Mouse (Mus musculus) neural tube, embryonic 12.5 days (tissue): ENCODE measurements around the gene Sstr2. TPM values are rescaled to one million over a fixed set of nuclear protein-coding genes. Genes with fewer than 3 reads are reported as not detected.

ENCODE experiments used
- ATAC-seq: fragments of 200-750 bp; cut with Nextera tagmentation; 2 replicates; pipeline ENCODE4 v1.8.0; 2017; ENCODE audit warnings: low read depth, mild to moderate bottlenecking, moderate TSS enrichment, moderate library complexity; ENCODE audit not compliant: low FRiP score
- H3K27ac ChIP-seq: fragments of 300-500 bp; sonication (generic); 2 replicates; pipeline ENCODE4 v1.5.1; 2016
- H3K27me3 ChIP-seq: fragments of 300-500 bp; sonication (generic); replicated peaks from 2 replicates; pipeline ENCODE4 v1.6.1; 2016; ENCODE audit warnings: mild to moderate bottlenecking
- H3K36me3 ChIP-seq: fragments of 300-500 bp; sonication (generic); 2 replicates; pipeline ENCODE4 v1.6.1; 2016; ENCODE audit warnings: mild to moderate bottlenecking
- H3K4me1 ChIP-seq: fragments of 300-500 bp; sonication (generic); 2 replicates; pipeline ENCODE4 v1.6.1; 2016
- H3K4me2 ChIP-seq: fragments of 300-500 bp; sonication (generic); replicated peaks from 2 replicates; pipeline ENCODE4 v1.6.1; 2016; ENCODE audit warnings: mild to moderate bottlenecking
- H3K4me3 ChIP-seq: fragments of 300-500 bp; sonication (generic); 2 replicates; pipeline ENCODE4 v1.5.1; 2016
- H3K9ac ChIP-seq: fragments of 300-500 bp; sonication (generic); 2 replicates; pipeline ENCODE4 v1.6.1; 2016; ENCODE audit warnings: mild to moderate bottlenecking
- H3K9me3 ChIP-seq: fragments of 300-500 bp; sonication (generic); 2 replicates; pipeline ENCODE4 v1.6.1; 2016; ENCODE audit warnings: mild to moderate bottlenecking
- WGBS: fragments of 180-500 bp; shearing (Covaris S2); methylation state at CpG from one replicate; pipeline ENCODE4 v1.1.7; 2016; 5-methylcytosine and 5-hydroxymethylcytosine counted together
- polyA plus RNA-seq: library from polyadenylated mRNA; unstranded; fragments of >200 nt; fragmentation: Nextera tagmentation; extraction: Ambion mirVana; gene quantifications from 2 replicates; pipeline ENCODE4 v1.2.1, GENCODE M21; 2016

Gene Sstr2
- polyA plus RNA-seq = 27.6 and 27.8 TPM in 2 replicates

- Histone ChIP-seq H3K27ac (no peak within 1 kb of the TSS; the same call in 1 of the 2 replicates), H3K4me3 (peak within 1 kb of the TSS; percentile 48), H3K36me3 (no peaks in the 10 kb centered on the region), H3K27me3 (peaks cover 33% of the 10 kb centered on the region), H3K4me1 (peaks cover 41% of the 10 kb centered on the region), H3K9ac (peak within 1 kb of the TSS; percentile 69), H3K9me3 (no peaks in the 10 kb centered on the region), H3K4me2 (peak within 1 kb of the TSS; percentile 94)
- 1% methylated on average over 54 of the region's 54 CpGs for WGBS
- peak; percentile 76 for ATAC-seq
These were observed at the start of gene Sstr2 for GRCm38 (mm10) chr11:113618672-113619419. Gene Sstr2 (plus strand): TSS chr11:113619342.

GRCm38 (mm10) chr11:113571616-113572015 is 47.5 kb upstream of the Sstr2 start:
- Histone ChIP-seq H3K4me3 (no peak overlapping the region), H3K4me1 (0 out of 2 replicates have a peak, but pooled peaks cover 2% of the 10 kb centered on the region), H3K4me2 (no peak overlapping the region), H3K9me3 (no peaks in the 10 kb centered on the region), H3K9ac (no peak overlapping the region), H3K27me3 (no peaks in the 10 kb centered on the region), H3K27ac (no peak overlapping the region), H3K36me3 (no peaks in the 10 kb centered on the region)
- no peak for ATAC-seq

- H3K9me3 ChIP-seq = no peaks in the 10 kb centered on the region
- no peaks in the 10 kb centered on the region for H3K27me3 ChIP-seq
- H3K36me3 ChIP-seq = no peaks in the 10 kb centered on the region
- H3K27ac ChIP-seq = no peak overlapping the region
- ATAC-seq = no peak
- no peak overlapping the region for H3K4me2 ChIP-seq
- WGBS = 69% methylated on average over 6 of the region's 6 CpGs
- H3K4me1 ChIP-seq = 0 out of 2 replicates have a peak, but pooled peaks cover 2% of the 10 kb centered on the region
- no peak overlapping the region for H3K9ac ChIP-seq
- no peak overlapping the region for H3K4me3 ChIP-seq
These were observed 46.5 kb upstream of the Sstr2 start for GRCm38 (mm10) chr11:113572641-113573040.

GRCm38 (mm10) chr11:113577221-113577620 is 41.9 kb upstream of the Sstr2 start:
- no peak for ATAC-seq
- no peaks in the 10 kb centered on the region for H3K36me3 ChIP-seq
- 83% methylated on average over 4 of the region's 4 CpGs for WGBS

GRCm38 (mm10) chr11:113583879-113584661 is 35.1 kb upstream of the Sstr2 start:
- Histone ChIP-seq H3K36me3 (no peaks in the 10 kb centered on the region), H3K4me1 (peaks cover 19% of the 10 kb centered on the region), H3K9ac (peak overlapping the region; percentile 33; the same call in 1 of the 2 replicates), H3K9me3 (no peaks in the 10 kb centered on the region), H3K4me3 (no peak overlapping the region), H3K4me2 (no peak overlapping the region), H3K27me3 (no peaks in the 10 kb centered on the region), H3K27ac (peak overlapping the region; percentile 61)
- peak; percentile 81 for ATAC-seq
- 23% methylated on average over 11 of the region's 11 CpGs for WGBS

More at GRCm38 (mm10) chr11:113577221-113577620, 41.9 kb upstream of the Sstr2 start:
- H3K27ac ChIP-seq = no peak overlapping the region
- no peaks in the 10 kb centered on the region for H3K9me3 ChIP-seq
- no peak overlapping the region for H3K9ac ChIP-seq
- H3K4me2 ChIP-seq = no peak overlapping the region
- no peak overlapping the region for H3K4me3 ChIP-seq
- H3K4me1 ChIP-seq = no peaks in the 10 kb centered on the region
- H3K27me3 ChIP-seq = no peaks in the 10 kb centered on the region

- no peaks in the 10 kb centered on the region for H3K36me3 ChIP-seq
- WGBS = 19% methylated on average over 6 of the region's 6 CpGs
- H3K4me3 ChIP-seq = no peak overlapping the region
- peaks cover 19% of the 10 kb centered on the region for H3K4me1 ChIP-seq
- no peaks in the 10 kb centered on the region for H3K27me3 ChIP-seq
- no peak for ATAC-seq
- no peaks in the 10 kb centered on the region for H3K9me3 ChIP-seq
- no peak overlapping the region for H3K27ac ChIP-seq
- H3K4me2 ChIP-seq = no peak overlapping the region
- H3K9ac ChIP-seq = no peak overlapping the region
These were observed 32.7 kb upstream of the Sstr2 start for GRCm38 (mm10) chr11:113586423-113586822.

GRCm38 (mm10) chr11:113588936-113589335 is 30.2 kb upstream of the Sstr2 start:
- H3K4me1 ChIP-seq = peaks cover 12% of the 10 kb centered on the region
- H3K36me3 ChIP-seq = no peaks in the 10 kb centered on the region
- no peaks in the 10 kb centered on the region for H3K27me3 ChIP-seq
- H3K9me3 ChIP-seq = no peaks in the 10 kb centered on the region
- no peak overlapping the region for H3K9ac ChIP-seq
- WGBS = 64% methylated on average over 3 of the region's 3 CpGs
- no peak for ATAC-seq
- no peak overlapping the region for H3K4me2 ChIP-seq
- H3K4me3 ChIP-seq = no peak overlapping the region
- H3K27ac ChIP-seq = no peak overlapping the region

GRCm38 (mm10) chr11:113595144-113595543 is 24.0 kb upstream of the Sstr2 start:
- no peak overlapping the region for H3K9ac ChIP-seq
- WGBS = 91% methylated on average over 5 of the region's 5 CpGs
- H3K4me3 ChIP-seq = no peak overlapping the region
- H3K9me3 ChIP-seq = no peaks in the 10 kb centered on the region
- no peak overlapping the region for H3K4me2 ChIP-seq
- H3K27ac ChIP-seq = no peak overlapping the region
- H3K36me3 ChIP-seq = no peaks in the 10 kb centered on the region
- no peak for ATAC-seq
- H3K27me3 ChIP-seq = no peaks in the 10 kb centered on the region
- H3K4me1 ChIP-seq = no peaks in the 10 kb centered on the region

- Histone ChIP-seq H3K4me2 (no peak overlapping the region), H3K4me1 (peaks cover 18% of the 10 kb centered on the region), H3K27me3 (no peaks in the 10 kb centered on the region), H3K9me3 (no peaks in the 10 kb centered on the region), H3K4me3 (no peak overlapping the region), H3K9ac (no peak overlapping the region), H3K36me3 (no peaks in the 10 kb centered on the region), H3K27ac (no peak overlapping the region)
- ATAC-seq = no peak
- 91% methylated on average over 3 of the region's 3 CpGs for WGBS
These were observed 21.5 kb upstream of the Sstr2 start for GRCm38 (mm10) chr11:113597632-113598031.

GRCm38 (mm10) chr11:113600526-113601245 is 18.5 kb upstream of the Sstr2 start:
- 0 out of 2 replicates have a peak, but pooled peaks cover 5% of the 10 kb centered on the region for H3K9me3 ChIP-seq
- no peak overlapping the region for H3K4me3 ChIP-seq
- H3K9ac ChIP-seq = no peak overlapping the region
- no peaks in the 10 kb centered on the region for H3K27me3 ChIP-seq
- H3K4me2 ChIP-seq = no peak overlapping the region
- ATAC-seq = no peak
- WGBS = 77% methylated on average over 18 of the region's 18 CpGs
- peaks cover 18% of the 10 kb centered on the region for H3K4me1 ChIP-seq
- H3K36me3 ChIP-seq = no peaks in the 10 kb centered on the region
- H3K27ac ChIP-seq = 0 out of 2 replicates have a peak overlapping the region, but pooled peaks have one; percentile 42

- Histone ChIP-seq H3K4me2 (no peak overlapping the region), H3K4me1 (peaks cover 18% of the 10 kb centered on the region), H3K36me3 (no peaks in the 10 kb centered on the region), H3K9me3 (peaks cover 9% of the 10 kb centered on the region; the same call in 1 of the 2 replicates), H3K27me3 (no peaks in the 10 kb centered on the region), H3K27ac (peak overlapping the region; percentile 42; the same call in 1 of the 2 replicates), H3K4me3 (no peak overlapping the region), H3K9ac (no peak overlapping the region)
- peak; percentile 44 for ATAC-seq
- WGBS = 53% methylated on average over 12 of the region's 12 CpGs
These were observed 17.4 kb upstream of the Sstr2 start for GRCm38 (mm10) chr11:113601616-113602343.
